Mouse (Mus musculus): ENCODE data around the gene Gcnt7.

Gene Gcnt7

DNA sequence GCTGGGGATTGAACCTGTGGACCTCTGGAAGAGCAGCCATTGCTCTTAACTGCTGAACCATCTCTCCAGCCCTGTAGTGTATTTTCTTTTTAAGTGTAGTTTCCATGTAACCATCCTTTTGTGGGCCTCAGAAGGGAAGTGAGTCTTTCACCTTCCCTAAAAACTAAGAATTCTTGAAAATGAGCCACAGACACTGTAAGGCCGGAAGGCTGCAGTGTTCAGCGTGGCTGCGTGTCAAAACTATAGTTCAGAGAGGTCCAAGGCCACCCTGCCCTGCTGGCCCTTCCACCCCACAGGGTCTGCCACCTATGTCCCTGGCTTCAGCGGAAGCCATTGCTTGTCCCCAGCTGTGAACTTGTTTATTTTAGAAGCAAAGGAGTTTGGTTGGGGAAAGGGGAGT, 52.2 kb downstream of the Gcnt7 start:
- in situ Hi-C loops (cut with MseI, MboI): no loop called here

DNA sequence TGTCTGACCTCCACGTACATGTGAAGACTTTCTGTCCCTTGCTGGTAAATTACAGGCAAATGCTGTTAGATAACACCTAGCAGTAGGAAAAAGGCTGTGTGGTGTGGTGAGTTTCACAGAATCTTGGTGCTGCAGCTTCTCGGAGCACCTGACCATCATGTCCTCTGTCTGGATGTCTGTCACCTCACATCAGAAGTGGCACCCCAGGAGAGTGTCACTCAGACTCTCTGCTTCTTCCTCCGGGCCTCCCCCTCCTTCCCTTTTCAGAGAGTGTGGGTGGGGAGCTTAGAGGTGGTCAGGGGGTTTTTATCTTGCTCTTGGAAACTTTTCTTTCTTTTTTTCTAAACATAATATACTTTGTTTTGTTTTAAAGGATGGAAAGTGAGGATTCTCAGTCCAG, 53.4 kb downstream of the Gcnt7 start:
- in situ Hi-C loops (cut with MseI, MboI): no loop called here

DNA sequence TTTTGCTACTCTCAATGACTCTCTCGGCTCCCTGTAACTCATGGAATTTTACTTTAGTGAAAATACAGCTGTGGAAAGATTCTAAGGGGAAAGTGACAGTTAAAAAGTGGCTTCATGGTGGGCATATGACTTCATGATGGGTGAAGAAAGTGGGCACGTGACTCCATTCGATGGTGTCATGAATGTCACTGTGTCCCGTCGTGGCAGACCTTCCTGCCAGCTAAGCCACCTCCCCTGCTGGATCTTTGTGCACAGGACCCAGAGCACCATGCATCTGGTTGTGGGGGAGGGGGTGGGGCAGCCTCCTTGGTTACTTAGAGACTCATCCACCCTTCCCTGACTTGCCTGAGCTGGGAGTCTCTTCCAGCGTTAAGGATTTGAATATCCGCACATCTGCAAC, 54.2 kb downstream of the Gcnt7 start:
- in situ Hi-C loops (cut with MseI, MboI): no loop called here

DNA sequence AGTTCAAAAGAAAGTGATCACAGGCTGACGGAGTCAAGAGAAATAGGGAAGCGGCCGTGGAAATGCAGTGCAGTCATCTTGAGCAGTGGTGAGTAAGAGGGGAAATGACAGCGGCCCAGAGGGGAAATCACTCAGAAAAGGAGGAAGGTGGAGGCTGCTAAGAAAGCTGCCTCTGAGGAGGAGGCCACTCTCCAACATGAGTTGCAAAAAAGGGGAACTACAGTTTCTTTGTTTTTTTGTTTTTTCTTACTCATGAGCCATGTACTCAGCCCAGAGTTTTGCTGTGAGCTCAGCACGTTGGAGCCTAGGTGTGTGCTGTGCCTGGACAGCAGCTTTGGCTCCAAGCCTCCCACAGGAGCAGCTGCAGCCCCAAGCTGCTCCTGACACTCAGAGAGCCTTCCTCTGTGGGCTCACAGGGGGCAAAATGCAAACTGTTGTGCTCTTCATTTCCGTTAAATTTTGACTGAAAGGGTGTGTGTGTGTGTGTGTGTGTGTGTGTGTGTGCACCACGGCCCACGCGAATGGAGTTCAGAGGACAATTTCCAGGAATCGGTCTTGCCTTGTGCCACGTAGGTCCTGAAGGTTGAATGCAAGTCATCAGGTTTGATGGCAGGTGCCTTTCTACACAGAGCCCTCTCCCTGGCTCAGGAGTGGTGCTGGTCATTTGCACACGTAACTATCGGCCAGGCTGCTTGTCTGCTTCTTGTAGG, 57.1 kb downstream of the Gcnt7 start:
- in situ Hi-C loops (cut with MseI, MboI): no loop called here
